Mouse (Mus musculus) embryonic facial prominence, embryonic 12.5 days (tissue): ENCODE results near the gene Il21r. TPM values are rescaled to one million over a fixed set of nuclear protein-coding genes. Genes with fewer than 3 reads are reported as not detected.
A peak's percentile ranks its signal among the peaks of the same experiment; 100 is the strongest.

ENCODE experiments used
- ATAC-seq: fragments of 200-750 bp; cut with Nextera tagmentation; 2 replicates; pipeline ENCODE4 v1.8.0; 2017; ENCODE audit not compliant: insufficient number of reproducible peaks, insufficient read depth, low FRiP score, low TSS enrichment
- H3K27ac ChIP-seq: fragments of 300-500 bp; sonication (generic); 2 replicates; pipeline ENCODE4 v1.5.1; 2016; ENCODE audit warnings: mild to moderate bottlenecking
- H3K27me3 ChIP-seq: fragments of 300-500 bp; sonication (generic); 2 replicates; pipeline ENCODE4 v1.6.1; 2016; ENCODE audit warnings: mild to moderate bottlenecking, moderate library complexity
- H3K36me3 ChIP-seq: fragments of 300-500 bp; sonication (generic); 2 replicates; pipeline ENCODE4 v1.6.1; 2016; ENCODE audit warnings: mild to moderate bottlenecking
- H3K4me1 ChIP-seq: fragments of 300-500 bp; sonication (generic); 2 replicates; pipeline ENCODE4 v1.6.1; 2016
- H3K4me2 ChIP-seq: fragments of 300-500 bp; sonication (generic); replicated peaks from 2 replicates; pipeline ENCODE4 v1.6.1; 2016; ENCODE audit warnings: mild to moderate bottlenecking, moderate library complexity
- H3K4me3 ChIP-seq: fragments of 300-500 bp; sonication (generic); 2 replicates; pipeline ENCODE4 v1.5.1; 2016; ENCODE audit warnings: mild to moderate bottlenecking
- H3K9ac ChIP-seq: fragments of 300-500 bp; sonication (generic); 2 replicates; pipeline ENCODE4 v1.6.1; 2016; ENCODE audit warnings: mild to moderate bottlenecking, moderate library complexity
- H3K9me3 ChIP-seq: fragments of 300-500 bp; sonication (generic); 2 replicates; pipeline ENCODE4 v1.6.1; 2016; ENCODE audit warnings: mild to moderate bottlenecking, moderate library complexity
- WGBS: fragments of 180-500 bp; shearing (Covaris S2); methylation state at CpG from one replicate; pipeline ENCODE4 v1.1.7; 2016; 5-methylcytosine and 5-hydroxymethylcytosine counted together
- polyA plus RNA-seq: library from polyadenylated mRNA; unstranded; fragments of >200 nt; fragmentation: Nextera tagmentation; extraction: Ambion mirVana; gene quantifications from 2 replicates; pipeline ENCODE4 v1.2.1, GENCODE M21; 2016

The Il21r gene
- polyA plus RNA-seq, 1 experiment from 2014 or later: 0.09 TPM

- H3K4me3 ChIP-seq: no peak overlapping the region
- no peak overlapping the region for H3K9ac ChIP-seq
- peaks cover 5% of the 10 kb centered on the region; the same call in 1 of the 2 replicates for H3K4me1 ChIP-seq
- WGBS: 57% methylated on average over 4 of the region's 4 CpGs
- H3K4me2 ChIP-seq: no peak overlapping the region
- no peak overlapping the region for H3K27ac ChIP-seq
- no peaks in the 10 kb centered on the region for H3K27me3 ChIP-seq
- H3K9me3 ChIP-seq: no peaks in the 10 kb centered on the region
- ATAC-seq: no peak
- no peaks in the 10 kb centered on the region for H3K36me3 ChIP-seq
Measured at GRCm38 (mm10) chr7:125630317-125630716, 27.1 kb downstream of the Il21r start.

- no peak for ATAC-seq
- H3K4me2 ChIP-seq: no peak overlapping the region
- H3K27ac ChIP-seq: no peak overlapping the region
- WGBS: 79% methylated on average over 3 of the region's 3 CpGs
- peaks cover 5% of the 10 kb centered on the region; the same call in 1 of the 2 replicates for H3K4me1 ChIP-seq
- no peak overlapping the region for H3K9ac ChIP-seq
- no peaks in the 10 kb centered on the region for H3K9me3 ChIP-seq
- no peak overlapping the region for H3K4me3 ChIP-seq
- H3K27me3 ChIP-seq: no peaks in the 10 kb centered on the region
- H3K36me3 ChIP-seq: no peaks in the 10 kb centered on the region
Measured at GRCm38 (mm10) chr7:125630989-125631388, 27.8 kb downstream of the Il21r start.

DNA sequence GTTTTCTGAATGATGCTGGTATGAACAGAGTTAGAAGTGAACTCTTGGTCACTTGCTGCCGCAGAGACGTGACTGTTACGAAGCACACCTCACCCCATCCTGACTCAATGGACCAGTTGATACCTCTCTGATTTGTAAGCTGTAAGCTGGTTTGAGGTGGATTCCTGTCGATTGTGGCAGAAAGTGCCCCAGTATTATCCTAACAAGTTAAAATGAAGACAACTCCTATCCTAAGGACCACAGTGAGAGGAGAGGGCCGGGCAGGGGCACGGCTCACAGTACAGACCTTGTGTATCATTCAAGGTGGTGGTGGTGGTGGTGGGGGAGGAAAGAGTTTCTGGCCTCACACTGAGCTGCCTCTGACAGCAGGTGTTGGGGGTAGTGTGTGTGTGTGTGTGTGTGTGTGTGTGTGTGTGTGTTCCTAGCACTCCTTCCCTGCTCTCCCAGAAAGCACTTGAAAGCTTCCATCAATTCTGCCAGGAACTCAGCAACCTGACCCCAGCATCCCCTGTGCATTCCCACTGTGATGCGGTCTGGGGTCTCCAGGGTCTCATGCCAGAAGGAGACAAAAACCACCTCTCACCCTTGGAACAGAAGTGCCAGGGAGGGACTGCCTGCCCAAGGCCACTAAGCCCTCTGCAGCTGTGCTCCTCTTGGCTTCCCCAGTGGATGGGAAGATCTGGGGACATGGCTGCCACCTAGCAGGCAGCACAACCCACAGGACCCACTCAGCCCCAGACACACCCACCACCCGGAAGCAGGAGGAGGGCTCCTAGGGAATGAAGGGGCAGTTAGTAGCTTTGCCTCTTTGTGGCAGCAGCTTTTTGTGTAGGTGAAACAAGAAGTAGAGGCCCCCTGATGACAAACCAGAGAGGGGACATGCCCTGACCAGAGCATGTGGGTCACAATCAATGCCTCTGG lies 34.3 kb downstream of the Il21r start:
- Histone ChIP-seq H3K4me3 (no peak overlapping the region), H3K9me3 (no peaks in the 10 kb centered on the region), H3K4me1 (no peaks in the 10 kb centered on the region), H3K27me3 (no peaks in the 10 kb centered on the region), H3K36me3 (peaks cover 30% of the 10 kb centered on the region), H3K27ac (no peak overlapping the region), H3K9ac (no peak overlapping the region), H3K4me2 (no peak overlapping the region)
- WGBS: 80% methylated on average over 8 of the region's 8 CpGs
- ATAC-seq: no peak

GRCm38 (mm10) chr7:125638376-125638775 lies 35.1 kb downstream of the Il21r start:
- H3K9me3 ChIP-seq: no peaks in the 10 kb centered on the region
- no peak for ATAC-seq
- no peak overlapping the region for H3K27ac ChIP-seq
- H3K4me3 ChIP-seq: no peak overlapping the region
- peaks cover 39% of the 10 kb centered on the region for H3K36me3 ChIP-seq
- H3K9ac ChIP-seq: no peak overlapping the region
- H3K4me2 ChIP-seq: no peak overlapping the region
- H3K4me1 ChIP-seq: no peaks in the 10 kb centered on the region
- no peaks in the 10 kb centered on the region for H3K27me3 ChIP-seq
- 72% methylated on average over 6 of the region's 6 CpGs for WGBS

GRCm38 (mm10) chr7:125638870-125639386 lies 35.7 kb downstream of the Il21r start:
- ATAC-seq: 0 out of 2 replicates have a peak, but pooled peaks have one; percentile 18
- 35% methylated on average over 9 of the region's 9 CpGs for WGBS
- H3K36me3 ChIP-seq: peaks cover 44% of the 10 kb centered on the region
- no peak overlapping the region for H3K4me2 ChIP-seq
- peak overlapping the region; percentile 57; the same call in 1 of the 2 replicates for H3K27ac ChIP-seq
- H3K9me3 ChIP-seq: no peaks in the 10 kb centered on the region
- no peaks in the 10 kb centered on the region for H3K27me3 ChIP-seq
- no peaks in the 10 kb centered on the region for H3K4me1 ChIP-seq
- H3K4me3 ChIP-seq: no peak overlapping the region
- no peak overlapping the region for H3K9ac ChIP-seq

DNA sequence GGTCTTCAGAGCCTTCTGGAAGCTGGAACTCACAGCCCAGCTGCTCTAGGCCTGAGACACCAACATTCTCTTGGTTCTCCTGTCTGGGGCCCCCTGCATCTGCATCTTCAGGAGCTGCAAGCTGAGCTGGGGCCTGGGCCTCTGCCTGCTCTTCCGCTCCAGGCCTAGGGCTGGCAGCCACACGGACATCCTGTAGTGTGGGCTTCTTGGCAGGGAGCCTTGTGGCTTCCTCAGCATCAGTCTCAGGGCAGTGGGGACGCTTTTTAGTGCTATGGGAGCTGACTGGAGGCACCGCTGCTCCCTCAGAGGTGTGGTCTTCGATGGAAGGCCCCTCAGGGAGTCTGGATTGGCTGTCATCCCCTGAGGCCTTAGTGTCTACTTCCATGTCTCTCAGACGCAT lies 40.7 kb downstream of the Il21r start:
- Histone ChIP-seq H3K27ac (no peak overlapping the region), H3K4me2 (no peak overlapping the region), H3K4me1 (no peaks in the 10 kb centered on the region), H3K9ac (no peak overlapping the region), H3K36me3 (peaks cover 94% of the 10 kb centered on the region), H3K9me3 (no peaks in the 10 kb centered on the region), H3K27me3 (no peaks in the 10 kb centered on the region), H3K4me3 (no peak overlapping the region)
- no peak for ATAC-seq
- WGBS: 90% methylated on average over 6 of the region's 6 CpGs

- Histone ChIP-seq H3K27me3 (no peaks in the 10 kb centered on the region), H3K27ac (no peak overlapping the region), H3K4me3 (no peak overlapping the region), H3K4me1 (no peaks in the 10 kb centered on the region), H3K36me3 (peaks cover 100% of the 10 kb centered on the region), H3K9ac (no peak overlapping the region), H3K4me2 (no peak overlapping the region), H3K9me3 (no peaks in the 10 kb centered on the region)
- 88% methylated on average over 7 of the region's 7 CpGs for WGBS
- no peak for ATAC-seq
Measured at GRCm38 (mm10) chr7:125645413-125645812, 42.2 kb downstream of the Il21r start.

GRCm38 (mm10) chr7:125649013-125649412 lies 45.8 kb downstream of the Il21r start:
- Histone ChIP-seq H3K27me3 (no peaks in the 10 kb centered on the region), H3K4me3 (no peak overlapping the region), H3K9me3 (no peaks in the 10 kb centered on the region), H3K36me3 (peaks cover 97% of the 10 kb centered on the region), H3K27ac (no peak overlapping the region), H3K4me1 (no peaks in the 10 kb centered on the region), H3K9ac (no peak overlapping the region), H3K4me2 (no peak overlapping the region)
- ATAC-seq: no peak
- 93% methylated on average over 1 of the region's 1 CpGs for WGBS

DNA sequence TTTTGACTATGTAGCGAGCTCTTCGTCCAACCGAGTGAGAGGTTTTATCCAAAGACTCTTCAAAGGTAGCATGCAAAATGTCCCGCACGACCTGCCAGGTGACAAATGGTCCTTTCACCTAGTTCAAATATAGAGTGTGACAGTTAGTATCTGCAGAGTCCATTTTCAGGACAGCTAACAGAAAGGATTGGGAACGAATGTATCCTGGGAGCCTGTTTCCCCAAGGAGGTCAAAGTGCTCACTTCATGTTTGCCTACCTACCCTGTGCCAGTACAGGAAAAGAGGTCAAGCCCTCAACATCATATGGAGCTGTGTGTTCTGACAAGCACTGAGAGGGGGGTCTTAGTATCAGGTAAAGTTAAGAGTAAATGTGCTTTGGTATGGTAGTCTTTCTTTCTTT lies 54.3 kb downstream of the Il21r start:
- no peaks in the 10 kb centered on the region for H3K9me3 ChIP-seq
- H3K27ac ChIP-seq: no peak overlapping the region
- no peak overlapping the region for H3K4me2 ChIP-seq
- H3K4me1 ChIP-seq: no peaks in the 10 kb centered on the region
- no peak overlapping the region for H3K9ac ChIP-seq
- peaks cover 95% of the 10 kb centered on the region for H3K36me3 ChIP-seq
- H3K27me3 ChIP-seq: no peaks in the 10 kb centered on the region
- ATAC-seq: no peak
- no peak overlapping the region for H3K4me3 ChIP-seq
- WGBS: 92% methylated on average over 6 of the region's 6 CpGs

- H3K4me2 ChIP-seq: no peak overlapping the region
- no peak for ATAC-seq
- H3K9me3 ChIP-seq: no peaks in the 10 kb centered on the region
- 79% methylated on average over 3 of the region's 3 CpGs for WGBS
- H3K4me1 ChIP-seq: no peaks in the 10 kb centered on the region
- no peak overlapping the region for H3K9ac ChIP-seq
- no peak overlapping the region for H3K4me3 ChIP-seq
- H3K36me3 ChIP-seq: peaks cover 91% of the 10 kb centered on the region
- no peak overlapping the region for H3K27ac ChIP-seq
- no peaks in the 10 kb centered on the region for H3K27me3 ChIP-seq
Measured at GRCm38 (mm10) chr7:125663654-125664053, 60.4 kb downstream of the Il21r start.

GRCm38 (mm10) chr7:125670865-125671264 lies 67.6 kb downstream of the Il21r start:
- 94% methylated on average over 6 of the region's 6 CpGs for WGBS

DNA sequence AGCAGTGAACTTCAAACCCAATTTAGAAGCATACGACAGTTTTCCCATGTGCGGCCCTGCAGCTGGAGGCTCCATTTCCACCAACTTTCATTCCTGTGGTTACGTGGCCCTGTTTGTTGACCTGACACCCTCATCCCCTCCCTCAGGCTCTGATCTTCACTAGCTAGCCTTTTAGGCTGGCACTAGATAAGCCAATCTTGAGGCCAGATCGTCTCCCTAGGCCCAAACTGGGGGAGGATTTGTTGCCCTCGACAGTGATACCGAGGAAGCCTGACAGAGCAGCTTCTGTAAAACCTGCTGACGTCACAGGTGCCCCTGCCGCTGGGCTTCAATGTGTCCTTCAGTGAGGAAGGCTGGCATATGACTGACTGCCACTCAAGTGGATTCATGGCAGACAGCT lies 68.2 kb downstream of the Il21r start:
- H3K4me2 ChIP-seq: no peak overlapping the region
- WGBS: 91% methylated on average over 8 of the region's 8 CpGs
- no peaks in the 10 kb centered on the region for H3K27me3 ChIP-seq
- no peak overlapping the region for H3K27ac ChIP-seq
- H3K4me1 ChIP-seq: no peaks in the 10 kb centered on the region
- no peak overlapping the region for H3K9ac ChIP-seq
- no peak overlapping the region for H3K4me3 ChIP-seq
- no peak for ATAC-seq
- no peaks in the 10 kb centered on the region for H3K9me3 ChIP-seq
- peaks cover 96% of the 10 kb centered on the region for H3K36me3 ChIP-seq

More at GRCm38 (mm10) chr7:125670865-125671264, 67.6 kb downstream of the Il21r start:
- no peak for ATAC-seq
- H3K4me2 ChIP-seq: no peak overlapping the region
- H3K27me3 ChIP-seq: no peaks in the 10 kb centered on the region
- no peak overlapping the region for H3K27ac ChIP-seq
- H3K4me3 ChIP-seq: no peak overlapping the region
- H3K36me3 ChIP-seq: peaks cover 96% of the 10 kb centered on the region
- no peaks in the 10 kb centered on the region for H3K9me3 ChIP-seq
- no peak overlapping the region for H3K9ac ChIP-seq
- H3K4me1 ChIP-seq: no peaks in the 10 kb centered on the region
